Mouse (Mus musculus) left cerebral cortex, adult 9 months (tissue): ENCODE results near the gene Taf4.

Source experiments
- DNase-seq, 2 experiments: peaks; one replicate each; pipeline ENCODE4 v3.0.0; 2022; ENCODE audit warnings: low spot score in 2 of 2

Taf4 gene

DNA sequence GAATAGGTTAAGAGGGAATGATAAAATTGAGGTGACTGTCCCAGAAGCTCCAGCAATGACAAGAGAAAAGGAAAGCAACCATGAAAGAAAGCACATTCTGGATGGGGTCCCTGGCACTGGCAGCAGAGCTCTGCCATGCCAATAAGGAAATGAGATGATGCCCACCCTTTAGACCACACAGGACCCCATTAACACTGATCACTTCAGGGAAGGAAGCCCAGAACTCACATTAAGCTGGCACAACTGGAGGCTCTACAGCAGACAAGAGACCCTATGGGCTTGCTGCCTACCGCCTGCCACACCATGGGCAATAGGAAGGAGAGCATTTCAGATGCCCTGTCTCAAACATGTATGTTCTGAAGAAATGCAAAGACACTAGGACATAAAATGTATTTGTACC, 34.8 kb downstream of the Taf4 start:
- no peak for DNase-seq

DNA sequence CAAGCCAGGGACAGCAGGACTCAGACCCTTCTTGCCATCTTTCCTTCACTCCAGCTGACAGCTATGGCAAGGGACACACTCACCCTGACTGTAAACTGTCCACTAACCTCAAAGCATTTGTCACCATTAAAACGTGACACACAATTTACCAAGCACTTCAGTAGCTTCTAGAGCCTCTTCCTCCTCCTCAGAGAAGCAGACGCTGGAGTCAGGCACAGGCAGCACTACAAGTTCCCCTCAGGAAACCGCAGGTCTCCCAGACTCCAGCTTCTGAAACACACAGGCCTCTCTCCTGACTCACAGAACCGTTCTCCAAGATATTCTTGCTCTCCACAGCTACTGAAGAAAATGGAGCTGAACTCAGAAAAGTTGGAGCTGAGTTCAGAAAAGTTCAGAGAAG, 39.4 kb downstream of the Taf4 start:
- DNase-seq, result no peak

DNA sequence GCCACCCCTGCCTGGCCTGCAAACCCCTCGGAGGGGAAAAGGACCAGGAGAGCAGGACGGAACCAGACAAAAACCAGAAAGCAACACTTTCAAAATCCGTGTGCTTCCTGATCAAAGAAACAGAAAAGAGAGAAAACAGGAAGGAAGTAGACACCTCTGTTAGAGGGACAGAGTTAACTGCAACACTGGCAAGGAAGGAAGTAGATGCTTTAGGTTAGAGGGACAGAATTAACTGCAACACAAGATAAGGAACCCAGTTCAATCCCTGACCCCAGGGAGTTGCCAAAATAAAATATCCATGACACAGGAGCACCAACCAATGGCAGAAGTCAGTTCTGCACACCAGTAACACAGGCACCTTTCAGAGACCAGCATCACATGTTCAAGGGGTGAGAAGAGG, 42.3 kb downstream of the Taf4 start:
- no peak for DNase-seq

DNA sequence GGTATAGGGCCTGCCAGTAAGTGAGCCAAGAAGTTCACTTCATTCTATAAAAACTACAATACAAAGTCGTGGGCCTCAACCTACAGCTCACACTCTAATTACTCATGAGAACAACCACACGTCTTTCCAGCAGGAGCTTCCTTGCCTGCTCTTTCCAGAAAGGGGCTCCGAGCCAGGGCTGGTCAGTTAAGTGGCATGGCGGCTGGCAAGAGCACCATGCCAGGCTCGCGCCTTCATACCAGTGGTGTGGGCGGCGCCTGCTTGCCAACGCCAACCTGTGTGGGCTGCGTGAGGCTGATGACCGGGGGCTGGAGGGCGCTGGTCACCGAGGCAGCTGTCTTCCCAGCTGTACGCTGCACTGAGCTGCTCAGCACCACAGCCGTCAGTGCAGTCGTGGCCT, 44.7 kb downstream of the Taf4 start:
- DNase-seq, result no peak

DNA sequence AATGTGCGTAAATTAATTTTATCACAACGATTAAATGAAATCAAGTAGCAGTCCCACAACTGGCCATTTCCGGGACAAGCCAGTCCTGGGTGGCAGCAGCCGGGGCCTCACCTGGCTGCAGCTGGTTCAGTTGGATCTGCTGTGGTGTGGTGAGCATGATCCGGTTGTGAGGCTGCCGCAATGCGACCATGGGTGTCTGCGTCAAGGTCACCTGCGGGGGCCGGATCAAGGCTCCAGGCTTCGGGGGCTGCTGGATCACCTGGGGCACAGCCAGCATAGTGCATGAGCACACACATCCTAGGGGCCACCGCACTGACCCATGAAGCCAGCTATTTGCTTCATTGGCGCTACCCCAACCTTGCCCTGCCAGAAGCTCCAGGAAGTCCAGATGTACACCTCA, 47.3 kb downstream of the Taf4 start:
- no peak for DNase-seq

DNA sequence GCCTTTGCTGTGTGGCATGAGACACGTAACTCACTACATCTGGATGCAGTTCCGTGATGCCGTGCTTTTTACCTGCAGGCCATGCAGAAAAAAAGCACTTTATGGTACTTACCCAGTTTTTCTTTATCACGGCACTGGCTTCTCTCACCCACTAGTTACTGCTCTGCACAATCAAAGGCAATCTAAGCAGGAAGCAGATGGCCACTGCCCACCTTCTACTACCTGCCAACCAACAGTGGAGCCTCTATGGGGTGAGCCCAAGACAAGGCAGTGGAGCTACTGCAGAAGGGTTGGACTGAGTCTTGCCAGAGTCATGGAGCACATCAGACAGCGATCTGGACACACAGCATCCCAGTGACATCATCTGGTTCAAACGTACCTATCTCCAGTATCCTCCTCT, 52.4 kb downstream of the Taf4 start:
- peak in 1 of 2 experiments; percentile 43 for DNase-seq

DNA sequence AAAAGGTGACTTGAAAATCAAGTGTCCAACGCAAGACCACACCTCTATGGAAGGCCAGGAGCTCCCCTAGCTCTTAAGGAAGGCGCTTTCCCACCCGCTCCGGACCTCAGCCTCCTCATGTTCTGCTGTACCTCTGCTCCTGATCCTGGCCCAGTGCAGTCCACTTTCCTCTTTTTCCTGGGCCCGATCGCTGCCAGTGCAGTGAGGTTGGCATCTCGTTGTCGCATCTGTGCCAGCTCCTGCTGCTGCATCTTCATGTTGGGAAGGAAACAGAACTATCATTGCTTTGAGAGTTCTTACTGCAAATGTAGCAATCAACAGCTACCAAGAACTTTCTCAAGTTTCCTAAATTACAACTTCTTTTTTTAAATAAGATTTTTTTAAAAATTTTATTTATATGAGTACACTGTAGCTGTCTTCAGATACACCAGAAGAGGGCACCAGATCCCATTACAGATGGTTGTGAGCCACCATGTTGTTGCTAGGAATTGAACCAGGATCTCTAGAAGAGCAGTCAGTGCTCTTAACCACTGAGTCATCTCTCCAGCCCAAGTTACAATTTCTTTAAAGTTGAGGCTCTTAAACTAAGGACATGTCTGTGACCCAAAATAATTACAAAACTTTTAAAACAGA, 55.3 kb downstream of the Taf4 start:
- DNase-seq, result no peak

DNA sequence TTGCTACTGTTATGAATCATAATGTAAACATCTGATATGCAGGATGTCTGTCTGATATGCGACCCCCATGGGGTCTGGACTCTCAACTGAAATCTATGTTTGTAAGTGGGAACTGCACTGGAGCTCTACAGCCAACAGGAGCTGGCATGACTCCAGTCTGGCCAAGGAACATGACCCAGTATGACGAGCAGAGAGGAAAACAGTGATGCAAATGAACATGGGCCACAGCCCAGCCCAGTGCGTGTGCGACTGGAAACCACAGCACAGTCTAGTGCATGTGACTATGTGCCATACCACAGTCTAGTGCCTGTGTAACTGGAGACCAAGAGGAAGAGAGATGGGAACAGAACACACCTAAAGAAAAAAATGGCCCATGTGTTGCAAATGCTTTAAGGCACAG, 56.4 kb downstream of the Taf4 start:
- DNase-seq, result no peak

DNA sequence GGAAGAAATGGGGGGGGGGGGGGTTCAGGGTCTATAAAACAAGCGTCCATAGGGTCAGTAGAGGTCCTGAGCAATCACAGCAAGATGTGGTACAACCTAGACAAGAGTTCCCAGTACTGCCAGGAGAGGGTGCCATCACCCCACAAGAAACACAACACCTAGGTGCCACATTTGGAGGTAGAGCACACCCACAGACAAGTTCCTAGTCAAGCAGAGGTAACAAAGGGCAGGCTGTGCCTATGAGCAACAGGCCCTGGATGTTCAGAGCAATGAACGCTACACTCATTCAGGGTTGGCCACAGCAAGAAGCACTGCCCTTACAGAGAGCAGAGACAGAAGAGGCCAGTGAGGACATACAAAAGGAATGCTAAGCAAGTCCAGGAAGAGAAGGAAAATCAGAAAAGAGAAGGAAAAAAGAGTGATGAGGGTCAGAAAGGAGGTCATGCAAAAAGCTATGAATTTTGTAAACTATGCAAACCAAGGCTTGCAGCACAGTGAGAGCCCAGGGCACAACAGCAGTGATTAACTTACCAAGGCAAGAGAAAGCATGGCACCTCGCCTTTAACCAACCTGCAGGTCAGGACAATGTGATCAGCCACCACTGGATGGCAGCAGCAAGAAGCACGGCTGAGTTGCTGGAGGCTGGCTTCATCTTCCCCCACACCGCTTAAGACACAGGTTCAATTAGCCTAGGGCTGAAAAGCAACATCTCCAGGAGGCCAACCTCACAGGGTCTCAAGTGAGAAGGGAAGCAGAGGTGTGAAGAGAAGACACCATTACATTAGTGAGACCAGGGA, 59.4 kb downstream of the Taf4 start:
- peak; percentile 25 to 67 for DNase-seq

DNA sequence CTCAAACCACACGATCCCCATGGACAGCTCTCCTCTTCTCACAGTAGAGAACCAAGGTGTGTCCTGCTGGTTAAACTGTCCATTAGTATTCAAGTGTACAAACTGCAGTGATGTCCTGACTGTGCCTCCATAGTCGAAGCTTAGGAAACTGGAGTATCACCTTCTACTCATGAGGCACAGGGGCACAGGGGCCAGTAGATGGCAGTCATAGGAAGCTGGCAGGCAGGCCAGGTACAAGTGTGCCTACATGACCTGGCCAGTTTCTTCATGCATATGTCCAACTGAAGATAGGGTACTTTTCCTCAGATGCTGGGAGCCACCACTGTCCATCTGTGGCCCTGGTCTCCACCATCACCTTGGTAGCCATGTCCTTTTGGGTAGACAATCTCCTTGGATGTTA, 62.2 kb downstream of the Taf4 start:
- DNase-seq, result no peak

DNA sequence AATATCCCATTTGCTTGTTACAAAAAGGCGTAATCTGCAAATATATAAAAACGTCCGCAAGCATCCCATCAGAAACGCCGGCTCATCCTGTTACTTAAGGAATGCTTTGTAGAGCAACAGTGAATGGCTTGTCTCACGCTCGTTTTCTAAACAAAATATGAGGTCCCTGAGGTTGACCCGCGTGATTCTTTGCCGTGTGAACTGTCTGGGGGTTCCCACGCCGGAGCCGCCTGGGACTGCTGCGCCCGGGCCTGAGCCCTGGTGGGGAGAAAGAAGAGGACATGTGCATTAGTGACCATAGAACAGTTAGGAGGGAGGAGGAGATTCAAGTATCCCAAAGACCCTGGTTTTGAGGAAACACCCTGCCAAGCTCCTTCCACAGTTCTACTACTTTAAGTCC, 63.1 kb downstream of the Taf4 start:
- DNase-seq, result no peak

DNA sequence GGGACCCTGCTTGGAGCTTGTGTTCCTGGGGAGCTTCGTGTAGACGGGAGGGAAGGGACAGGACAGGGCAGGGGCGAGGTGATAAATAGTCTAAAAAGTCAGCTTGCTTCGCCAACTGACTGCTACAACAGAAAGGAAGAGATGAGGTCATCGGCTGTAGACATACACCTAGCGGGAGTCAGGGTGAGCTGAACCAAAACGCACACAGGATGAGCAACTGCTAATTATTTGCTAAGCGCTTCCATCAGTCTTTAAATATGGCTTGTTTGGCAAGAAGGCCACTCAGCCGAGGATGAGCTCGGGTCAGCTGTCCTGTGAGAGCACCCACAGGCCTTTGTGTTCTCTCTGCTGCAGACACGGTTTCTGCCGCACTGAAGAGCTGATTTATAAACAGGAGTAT, 63.5 kb downstream of the Taf4 start:
- DNase-seq, result no peak

DNA sequence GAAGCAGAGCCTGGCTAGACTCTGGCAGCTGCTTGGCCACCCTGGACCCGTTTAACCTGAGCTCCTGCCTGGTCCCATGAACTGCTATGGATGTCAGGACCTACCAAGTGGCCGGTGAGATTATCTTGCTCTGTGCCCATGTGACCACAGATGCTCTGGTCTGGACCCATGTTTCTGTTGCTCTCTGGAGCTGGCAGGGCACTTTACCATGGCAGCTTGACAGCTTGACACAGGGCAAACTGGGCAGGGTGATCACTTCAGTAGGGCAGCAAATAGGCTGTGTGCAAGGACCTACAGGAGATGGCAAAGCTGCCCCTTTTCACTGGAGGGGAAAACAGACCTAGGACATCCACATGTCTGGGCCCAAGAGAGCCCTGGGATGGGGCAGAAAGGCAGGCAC, 79.5 kb downstream of the Taf4 start:
- DNase-seq, result no peak

DNA sequence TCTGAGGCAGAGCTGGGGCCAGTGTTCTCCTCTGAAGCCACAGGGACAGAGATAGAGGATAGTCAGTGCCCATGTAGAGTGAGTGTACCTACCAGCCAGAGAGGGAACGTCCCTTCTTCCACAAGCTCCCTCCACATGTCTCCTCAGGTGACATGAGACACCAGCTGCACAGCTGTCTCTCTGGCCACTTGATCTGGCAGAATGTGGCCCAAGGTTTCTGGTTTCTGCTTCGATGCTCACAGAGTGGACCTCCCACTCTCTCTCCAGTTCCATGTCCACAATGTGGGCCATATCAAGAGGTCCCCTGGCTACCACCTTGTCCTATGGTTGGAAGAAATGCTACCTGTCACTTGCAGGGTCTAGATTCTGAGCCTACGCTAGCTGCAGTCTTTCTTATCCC, 85.4 kb downstream of the Taf4 start:
- no peak for DNase-seq

DNA sequence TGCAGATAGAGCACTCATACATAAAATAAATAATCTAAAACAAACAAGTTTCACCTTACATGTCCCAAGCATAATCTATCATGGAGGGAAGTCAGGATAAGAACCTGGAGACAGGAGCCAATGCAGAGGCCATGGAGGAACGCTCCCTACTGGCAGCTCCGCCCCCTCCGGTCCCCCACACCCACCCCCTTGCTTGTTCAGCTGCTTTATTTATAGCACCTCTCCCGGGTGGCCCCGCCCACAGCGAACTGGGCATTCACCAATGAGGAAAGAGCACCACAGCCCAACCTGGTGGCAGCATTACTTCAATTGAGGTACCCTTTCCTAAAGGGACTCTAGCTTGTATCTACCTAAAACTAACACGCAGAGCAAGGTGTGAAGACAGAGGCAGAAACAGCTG, 91.9 kb downstream of the Taf4 start:
- DNase-seq, result no peak

DNA sequence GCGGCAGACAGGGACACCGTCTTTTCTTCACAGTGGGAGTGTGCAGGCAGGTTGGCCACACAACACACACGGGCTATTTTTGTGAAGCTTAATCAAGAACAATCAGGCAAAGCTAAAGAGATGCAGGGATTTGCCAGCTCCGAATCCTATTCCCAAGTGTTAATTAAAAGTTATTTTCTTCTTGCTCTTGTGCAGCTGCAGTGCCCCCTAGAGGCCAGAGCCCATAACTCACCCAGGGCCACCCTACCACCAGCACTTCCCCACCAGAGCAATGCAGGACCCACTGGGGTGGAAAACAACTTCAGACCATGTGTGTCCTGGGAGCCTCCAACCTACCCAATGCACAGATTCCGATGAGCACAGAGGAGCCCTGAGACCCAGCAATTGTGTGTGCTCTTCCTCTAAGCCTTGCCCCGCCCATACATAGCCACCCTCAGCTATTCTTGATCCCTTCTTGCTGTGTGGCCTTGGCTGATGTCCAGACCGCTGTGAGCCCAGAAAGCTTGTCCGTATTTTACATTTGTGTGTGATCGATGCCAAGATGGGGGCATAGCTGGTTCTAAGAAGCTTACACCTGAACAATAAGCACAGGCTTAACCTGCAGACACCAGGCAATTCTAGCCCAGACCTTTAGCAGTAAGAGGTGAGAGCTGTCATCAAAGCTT, 98.8 kb downstream of the Taf4 start:
- peak in 1 of 2 experiments; percentile 64 for DNase-seq

DNA sequence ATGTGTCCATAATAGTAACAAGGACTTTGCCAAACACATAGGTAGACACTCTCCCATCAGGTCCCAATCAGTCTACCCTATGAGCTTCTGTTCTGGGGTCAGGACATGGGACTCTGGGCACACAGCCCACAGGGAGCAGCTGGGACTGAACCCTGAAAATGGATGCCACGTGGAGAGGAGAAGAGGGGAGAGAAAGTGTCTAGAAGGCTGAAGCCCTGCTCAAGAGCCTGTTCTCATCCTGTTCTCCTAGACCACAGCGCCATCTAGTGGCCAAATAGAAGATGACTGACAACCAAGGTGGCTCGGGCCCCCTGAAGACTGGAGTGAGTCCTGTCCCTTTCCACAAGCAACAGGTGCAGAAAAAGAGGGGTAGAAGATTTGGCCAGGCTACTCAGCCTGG, 101.3 kb downstream of the Taf4 start:
- DNase-seq, result peak in 1 of 2 experiments; percentile 71

DNA sequence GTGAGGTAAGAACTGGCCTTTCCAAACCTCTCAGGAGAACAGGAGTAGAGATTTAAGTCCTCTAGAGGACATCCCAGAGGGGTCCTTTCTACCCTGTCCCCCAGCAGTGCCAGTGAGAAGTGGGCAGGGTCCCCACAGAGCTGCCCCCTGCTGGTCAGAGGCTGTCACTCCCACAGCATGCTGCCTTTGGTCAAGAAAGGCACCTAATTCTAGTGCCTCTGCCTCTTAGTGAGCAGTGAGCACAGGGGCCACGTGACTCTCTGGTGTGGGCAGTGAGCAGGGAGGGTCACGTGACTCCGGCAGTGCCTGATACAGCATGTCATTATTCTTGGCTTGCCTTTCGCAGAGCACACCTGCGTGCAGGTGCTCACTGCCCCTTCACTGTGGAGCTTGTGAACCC, 103.1 kb downstream of the Taf4 start:
- no peak for DNase-seq

DNA sequence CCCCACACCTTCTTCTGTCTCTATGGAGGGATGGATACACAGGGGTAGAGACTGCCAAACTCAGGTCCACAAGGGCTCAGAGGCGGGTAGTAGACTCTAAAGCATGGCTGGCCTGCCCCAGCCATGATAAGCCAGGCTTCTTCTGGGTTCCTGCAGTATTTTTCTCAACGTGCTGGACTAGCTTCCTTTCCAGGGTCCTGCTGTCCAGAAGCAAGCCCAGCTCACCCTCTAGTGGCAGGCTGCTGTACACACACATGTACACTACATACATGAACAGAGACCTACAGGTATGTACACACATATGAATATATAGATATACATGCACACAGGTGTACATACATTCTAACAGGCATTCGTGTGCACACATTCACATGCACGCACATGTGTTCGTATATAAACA, 103.7 kb downstream of the Taf4 start:
- DNase-seq, result peak in 1 of 2 experiments; percentile 41

DNA sequence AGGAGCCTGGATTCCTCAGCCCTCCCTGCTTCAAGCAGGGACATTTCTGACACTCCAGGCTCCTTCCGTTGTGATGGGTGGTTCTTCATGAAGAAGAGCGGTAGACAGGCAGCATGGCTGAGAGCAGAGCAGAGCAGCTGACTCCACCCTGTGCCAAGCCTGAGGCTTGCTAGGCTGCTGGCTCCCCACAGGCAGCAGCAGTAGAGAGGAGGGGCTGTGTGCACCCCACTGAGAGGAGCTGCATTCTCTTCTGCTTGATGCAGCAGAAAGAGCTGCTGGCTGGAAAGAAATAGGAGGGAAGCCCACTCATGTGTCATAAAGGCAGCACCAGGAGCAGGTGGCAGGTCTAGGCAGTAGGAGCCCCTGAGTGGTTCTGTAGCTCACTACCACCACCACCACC, 106.6 kb downstream of the Taf4 start:
- peak; percentile 30 to 42 for DNase-seq

DNA sequence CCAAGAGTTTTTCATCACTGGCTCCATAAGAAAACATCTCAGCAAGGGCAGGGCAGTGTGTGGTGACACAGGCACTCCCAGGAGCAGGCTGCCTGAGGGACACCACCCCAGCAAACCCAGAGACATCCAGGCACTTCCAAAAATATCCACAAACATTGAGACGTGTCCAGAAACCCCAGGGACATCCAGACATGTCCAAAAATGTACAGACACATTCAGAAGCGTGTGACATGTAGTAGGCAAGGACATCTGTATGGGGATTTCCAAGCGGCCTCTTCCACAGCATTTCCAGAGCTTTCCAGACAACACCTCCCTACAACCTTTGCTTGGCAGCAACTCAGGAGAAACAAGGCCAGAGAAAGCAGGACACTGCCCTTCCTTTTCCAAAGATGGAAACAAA, 108.8 kb downstream of the Taf4 start:
- no peak for DNase-seq

DNA sequence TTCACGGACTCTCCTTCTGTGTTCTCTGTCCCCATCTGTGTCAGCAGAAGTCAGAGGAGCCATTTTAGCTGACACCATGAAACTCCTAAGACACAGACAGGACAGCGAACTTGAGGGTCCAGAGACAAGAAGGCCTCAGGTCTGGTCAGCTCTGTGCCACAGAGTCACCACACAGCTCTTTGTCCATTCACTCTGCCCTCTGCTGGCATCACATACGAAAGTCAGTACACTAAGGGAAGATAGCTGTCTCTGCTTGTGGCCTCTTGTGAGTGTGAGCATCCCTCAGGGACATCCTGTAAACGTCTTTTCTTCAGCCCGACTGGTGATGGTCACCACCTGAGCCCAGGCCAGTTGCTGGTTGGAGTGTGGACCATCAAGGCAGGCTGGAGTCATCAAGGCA, 111.3 kb downstream of the Taf4 start:
- no peak for DNase-seq

DNA sequence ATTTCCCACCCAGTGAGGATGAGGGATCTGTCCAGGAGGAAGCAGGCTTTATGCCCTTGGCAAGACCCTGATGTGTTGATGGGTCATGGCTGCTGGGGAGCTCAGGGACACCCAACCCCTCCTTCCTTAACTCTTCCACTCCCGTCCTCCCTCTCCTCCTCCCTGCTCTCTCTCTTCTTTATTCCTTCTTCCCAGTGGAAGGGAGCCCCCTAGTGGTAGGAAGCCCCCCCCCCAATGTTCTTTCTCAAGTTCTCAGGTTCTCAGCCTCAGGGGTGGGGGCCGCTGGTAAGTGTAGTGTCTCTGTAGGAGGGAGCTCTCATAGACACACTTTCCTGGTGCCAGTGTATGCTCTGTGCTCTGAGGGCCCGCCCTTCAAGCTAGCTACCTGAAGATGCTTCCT, 113.2 kb downstream of the Taf4 start:
- no peak for DNase-seq
